Mouse (Mus musculus) CD8-positive naive resting alpha-beta T cell, adult 2 months (primary cell): Measurements from ENCODE around the gene Olfr1057.
"Not testable (repeated sequence)": the region's sequence is repeated elsewhere in the genome, so short reads cannot be mapped to it uniquely, and the experiment has no call there.

Source experiments
- DNase-seq, 2 experiments: peaks; one replicate each; pipeline ENCODE4 v3.0.0; 2022; ENCODE audit warnings: low read depth in 2 of 2, low spot score in 2 of 2

Olfr1057 gene

GRCm38 (mm10) chr2:86378293-86378692 lies at the start of gene Olfr1057:
Gene Olfr1057 (minus strand): TSS chr2:86378393.
- no peak for DNase-seq

- DNase-seq = not testable (repeated sequence)
These were observed 48.5 kb upstream of the Olfr1057 start, which contains the start of gene Olfr1062 for GRCm38 (mm10) chr2:86426649-86427048. Gene Olfr1062 (minus strand): TSS chr2:86426749.

GRCm38 (mm10) chr2:86413950-86414349 lies 35.8 kb upstream of the Olfr1057 start, which contains the start of gene Olfr1061:
Gene Olfr1061 (minus strand): TSS chr2:86414050.
- no peak for DNase-seq

- no peak for DNase-seq
These were observed 16.9 kb upstream of the Olfr1057 start for GRCm38 (mm10) chr2:86395114-86395513.

- DNase-seq = not testable (repeated sequence)
These were observed 10.3 kb upstream of the Olfr1057 start, which contains the start of gene Olfr1058 for GRCm38 (mm10) chr2:86388461-86388860. Gene Olfr1058 (minus strand): TSS chr2:86388561.

- DNase-seq = not testable (repeated sequence)
These were observed 11.9 kb downstream of the Olfr1057 start for GRCm38 (mm10) chr2:86366342-86366741.

GRCm38 (mm10) chr2:86362369-86362768 lies 15.8 kb downstream of the Olfr1057 start, which contains the start of gene Olfr1056:
Gene Olfr1056 (minus strand): TSS chr2:86362469.
- no peak for DNase-seq

GRCm38 (mm10) chr2:86351751-86352150 lies 26.4 kb downstream of the Olfr1057 start:
- not testable (repeated sequence) for DNase-seq

GRCm38 (mm10) chr2:86350184-86350583 lies 28.0 kb downstream of the Olfr1057 start, which contains the start of gene Olfr1055:
Gene Olfr1055 (minus strand): TSS chr2:86350284.
- DNase-seq = no peak

GRCm38 (mm10) chr2:86335333-86335732 lies 42.9 kb downstream of the Olfr1057 start, which contains the start of gene Olfr1054:
Gene Olfr1054 (minus strand): TSS chr2:86335433.
- no peak for DNase-seq
